Mouse (Mus musculus) heart, postnatal 4 days (tissue): ENCODE measurements around the gene Ms4a10. TPM values are rescaled to one million over a fixed set of nuclear protein-coding genes. Genes with fewer than 3 reads are reported as not detected.

ENCODE experiments used
- DNase-seq: peaks from one replicate; pipeline ENCODE4 v3.0.0; 2021
- total RNA-seq, 2 experiments: library from RNA; stranded (reverse); gene quantifications; 2 replicates each; pipeline ENCODE4 v1.2.3; 2021

Gene Ms4a10
- not detected for total RNA-seq

- DNase-seq: no peak
Observed at GRCm38 (mm10) chr19:10974238-10974865, at the start of gene Ms4a10. TSS of gene Ms4a10 (minus strand) at chr19:10974670.

DNA sequence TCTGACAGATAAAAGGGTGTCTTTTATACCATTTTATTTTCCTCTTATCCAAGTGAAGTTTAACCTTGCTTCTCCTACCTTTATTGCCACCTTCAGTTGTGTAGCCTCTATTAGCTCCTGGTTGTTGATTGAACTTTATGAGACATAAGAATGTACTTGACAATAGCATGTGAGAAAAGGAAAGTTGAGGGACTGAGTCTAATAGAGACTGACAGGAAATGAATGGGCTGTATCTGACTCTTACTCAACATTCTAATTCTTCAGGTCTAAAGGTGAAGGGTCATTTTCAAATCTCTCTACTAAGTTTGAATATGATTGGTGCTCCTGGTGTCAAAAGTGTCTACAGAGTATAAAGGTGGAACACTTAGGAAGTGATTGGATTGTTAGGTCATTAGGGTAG is 47.9 kb upstream of the Ms4a10 start:
- DNase-seq: no peak

GRCm38 (mm10) chr19:11017891-11018290 is 43.4 kb upstream of the Ms4a10 start, which contains the start of gene Ms4a18:
TSS of gene Ms4a18 (minus strand) at chr19:11018031.
- DNase-seq: no peak

GRCm38 (mm10) chr19:11017251-11017650 is 42.8 kb upstream of the Ms4a10 start:
- no peak for DNase-seq

GRCm38 (mm10) chr19:11015998-11016397 is 41.5 kb upstream of the Ms4a10 start:
- DNase-seq: no peak

GRCm38 (mm10) chr19:11015468-11015867 is 41.0 kb upstream of the Ms4a10 start:
- no peak for DNase-seq

- no peak for DNase-seq
Observed at GRCm38 (mm10) chr19:10993150-10993549, 18.7 kb upstream of the Ms4a10 start, which contains the start of gene Ms4a15. TSS of gene Ms4a15 (minus strand) at chr19:10993250.

GRCm38 (mm10) chr19:10991911-10992310 is 17.4 kb upstream of the Ms4a10 start:
- DNase-seq: no peak

DNA sequence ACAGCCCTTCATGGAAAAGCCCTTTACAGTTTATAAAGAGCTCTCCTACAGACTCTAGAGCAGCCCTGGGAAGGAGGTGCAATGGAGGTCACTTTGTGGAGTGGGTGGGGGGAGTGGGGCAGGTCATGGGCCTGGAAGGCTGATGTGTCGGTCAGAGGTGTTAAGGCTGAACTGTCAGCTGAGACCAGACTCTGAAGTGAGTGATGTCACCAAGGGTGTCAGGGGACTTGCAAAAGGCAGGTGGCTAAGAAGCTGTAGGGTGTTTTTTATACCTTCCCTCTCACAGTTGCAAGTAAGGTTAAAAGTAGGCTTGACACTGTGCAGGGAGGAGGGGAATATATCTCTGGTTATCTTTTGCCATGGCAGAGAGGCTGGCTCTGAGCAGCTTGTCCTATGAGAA is 16.3 kb upstream of the Ms4a10 start:
- DNase-seq: no peak

- no peak for DNase-seq
Observed at GRCm38 (mm10) chr19:10988563-10988962, 14.1 kb upstream of the Ms4a10 start.

DNA sequence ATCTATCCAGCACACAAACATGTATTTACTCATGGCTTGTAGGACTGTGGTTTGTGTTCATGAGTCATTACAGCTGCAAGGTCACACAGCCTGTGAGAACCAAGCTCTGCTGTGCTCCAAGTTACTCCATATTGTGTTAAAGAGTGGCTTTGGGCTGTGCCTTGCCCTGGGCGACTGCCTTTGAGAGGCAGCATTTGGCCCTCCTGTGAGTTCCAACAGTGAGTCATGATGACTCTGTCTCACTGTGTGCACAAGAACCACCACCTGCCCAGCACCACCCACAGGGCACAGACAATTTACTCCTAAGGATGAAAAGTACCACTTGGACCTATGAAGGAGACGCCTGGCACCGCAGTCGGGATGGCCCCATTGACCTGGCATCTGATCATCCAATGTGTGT is 11.4 kb upstream of the Ms4a10 start:
- DNase-seq: no peak

DNA sequence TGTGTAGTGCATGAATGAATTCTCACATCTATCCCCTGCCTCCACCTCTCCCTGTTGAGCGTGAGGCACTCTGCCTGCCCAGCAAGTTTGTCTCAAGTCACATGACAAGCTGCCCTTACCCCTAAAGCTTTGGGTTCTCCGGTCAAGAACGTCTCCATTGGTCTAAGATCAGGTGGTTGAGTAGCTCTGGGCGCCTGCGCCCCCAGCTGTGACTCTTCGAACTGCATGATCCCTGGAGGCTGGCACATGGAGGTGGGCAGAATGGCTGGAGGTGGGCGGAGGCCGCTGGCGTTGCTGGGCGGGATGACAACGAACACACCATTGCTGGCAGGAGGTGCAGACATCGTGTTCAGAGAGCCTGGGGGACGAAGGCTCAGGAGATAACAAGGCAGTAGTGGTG is 10.1 kb upstream of the Ms4a10 start:
- no peak for DNase-seq

DNA sequence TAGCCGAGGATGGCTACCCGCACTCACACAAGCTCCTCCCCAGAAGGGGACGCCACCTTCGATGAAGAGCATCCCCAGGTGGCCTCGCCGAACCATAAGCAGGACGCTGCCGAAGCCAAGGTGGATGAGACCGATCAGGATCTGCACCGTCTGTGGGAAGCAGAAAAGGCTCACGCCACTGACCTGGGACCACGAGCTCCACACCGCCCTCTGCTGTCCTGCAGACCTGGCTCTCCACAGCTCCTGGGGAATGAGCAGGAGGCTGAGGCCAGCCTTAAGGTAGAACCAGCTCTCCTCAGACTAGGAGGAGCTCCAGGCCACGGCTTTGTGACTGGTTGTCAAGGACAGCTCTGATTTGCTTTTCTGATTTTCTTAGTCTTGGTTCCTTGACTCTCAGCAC is 8.7 kb upstream of the Ms4a10 start:
- peak; percentile 60 for DNase-seq

DNA sequence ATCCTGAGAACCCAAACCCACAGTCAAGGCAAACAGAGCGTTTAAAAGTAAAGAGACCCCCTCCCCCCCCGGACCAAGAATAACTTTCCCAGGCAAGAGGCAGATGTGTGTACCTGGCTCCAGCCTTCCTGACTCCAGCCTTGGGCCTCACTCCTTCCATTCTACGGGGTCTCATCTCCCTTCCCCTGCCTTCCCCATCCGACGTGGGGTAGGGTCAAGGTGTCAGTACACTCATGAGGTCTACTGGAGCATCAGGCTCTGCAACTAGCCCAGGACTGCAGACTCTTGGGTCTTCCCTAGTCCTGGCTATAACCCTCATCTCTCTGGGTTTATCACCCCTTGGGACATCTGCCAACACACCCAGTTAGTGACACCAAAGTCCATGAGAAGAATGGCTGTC is 5.7 kb upstream of the Ms4a10 start:
- no peak for DNase-seq

DNA sequence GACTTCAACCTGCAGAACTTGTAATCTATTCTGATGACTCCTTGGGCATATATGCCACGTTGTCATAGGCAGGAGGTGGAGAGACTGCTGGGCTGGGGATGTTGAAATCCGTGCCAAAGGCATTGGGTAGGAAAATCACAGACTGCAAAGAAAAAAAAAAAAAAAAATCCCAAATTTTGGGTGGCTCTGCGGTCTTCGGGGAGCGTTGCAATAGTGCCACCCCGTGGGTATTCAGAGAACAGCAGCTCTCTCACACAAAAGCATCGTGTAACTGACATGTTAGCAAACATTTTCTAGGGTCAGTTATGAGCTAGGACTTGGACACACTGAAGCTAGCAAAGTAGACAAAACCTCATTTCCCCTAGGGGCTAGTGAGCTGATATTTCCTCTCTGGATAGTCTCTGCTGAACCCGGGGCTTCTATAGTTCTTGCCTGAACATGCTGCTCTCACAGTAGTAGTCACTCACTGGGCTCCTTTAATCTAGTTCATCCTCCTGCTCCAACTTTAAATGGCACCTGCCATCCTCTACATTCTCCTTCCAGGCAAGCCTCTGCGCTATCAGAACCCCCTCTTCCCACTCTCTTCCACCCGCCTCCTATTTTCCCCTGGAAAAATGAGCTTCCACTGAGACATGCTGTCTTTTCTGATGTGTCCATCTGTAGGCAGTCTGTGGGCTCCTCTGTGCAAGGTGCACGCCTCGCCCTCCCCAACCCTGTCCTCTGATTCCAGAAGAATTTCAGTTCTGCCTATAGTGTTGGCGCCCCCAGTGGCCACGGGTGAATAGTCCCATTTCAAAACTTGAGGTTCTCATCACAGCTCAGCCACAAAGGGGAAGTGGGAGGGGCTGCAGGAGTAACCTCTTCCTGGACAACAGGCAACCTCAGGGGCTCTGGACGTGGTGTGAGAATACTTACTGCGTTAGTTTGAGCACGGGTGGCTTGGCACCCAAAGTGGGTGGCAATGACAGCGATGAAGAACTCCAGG is 5.0 kb upstream of the Ms4a10 start:
- DNase-seq: peak; percentile 87

GRCm38 (mm10) chr19:10976318-10976717 is 1.8 kb upstream of the Ms4a10 start:
- DNase-seq: peak; percentile 52

DNA sequence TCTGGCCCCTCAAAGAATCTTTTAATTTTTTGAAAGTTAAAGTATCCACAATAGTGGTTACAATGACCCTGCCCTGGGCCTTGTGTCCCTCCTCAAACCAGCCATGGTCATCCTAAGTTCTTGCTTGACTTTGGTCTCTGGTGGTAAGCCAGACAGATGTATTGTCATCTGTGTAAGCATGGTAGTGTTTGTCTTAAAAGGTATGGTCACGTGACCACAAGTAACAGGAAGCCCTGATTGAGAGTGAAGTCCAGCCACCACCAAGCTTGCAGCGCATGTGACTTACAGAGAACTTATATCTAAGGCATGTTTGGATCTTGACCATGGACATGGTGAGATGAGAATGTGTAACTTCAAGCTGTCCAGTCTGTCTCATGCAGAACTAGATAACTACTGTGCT is 717 bp upstream of the Ms4a10 start:
- no peak for DNase-seq

DNA sequence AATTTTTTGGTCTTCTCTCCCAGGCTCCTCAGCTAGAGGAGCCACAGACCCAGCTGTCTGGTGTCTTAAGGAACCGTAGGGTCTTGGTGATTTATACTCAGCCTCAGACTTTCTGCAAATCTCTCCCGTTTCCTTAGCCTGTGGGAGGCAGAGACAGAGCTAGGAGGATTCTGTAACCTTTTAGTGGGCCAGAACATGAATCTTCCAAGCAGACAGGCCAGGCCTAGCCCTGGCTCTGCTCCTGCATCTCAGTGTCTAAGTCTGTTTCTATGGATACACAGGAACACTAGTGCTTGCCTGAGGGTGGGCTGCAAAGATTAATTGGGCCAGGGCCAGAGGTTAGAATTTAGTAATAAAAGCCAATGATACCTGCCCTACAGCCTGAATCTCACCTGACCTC is 1.3 kb downstream of the Ms4a10 start:
- no peak for DNase-seq

DNA sequence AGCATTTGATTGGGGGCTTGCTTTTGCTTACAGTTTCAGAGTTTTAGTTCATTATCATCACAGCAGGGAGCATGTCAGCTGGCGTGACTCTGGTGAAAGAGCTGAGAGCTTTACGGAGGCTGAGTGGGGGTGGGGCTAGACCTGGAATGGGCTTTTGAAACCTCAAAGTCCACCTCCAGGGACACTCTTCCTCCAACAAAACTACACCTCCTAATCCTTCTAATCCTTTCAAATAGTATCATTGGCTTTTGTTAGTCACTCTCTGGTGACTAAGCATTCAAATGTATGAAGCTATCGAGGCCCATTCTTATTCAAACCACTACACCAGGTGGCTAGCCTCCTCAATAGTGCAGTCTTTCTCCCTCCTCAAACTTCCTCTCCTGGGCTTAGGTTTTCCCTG is 1.8 kb downstream of the Ms4a10 start:
- DNase-seq: no peak

- DNase-seq: no peak
Observed at GRCm38 (mm10) chr19:10970457-10970856, 4.0 kb downstream of the Ms4a10 start.

- DNase-seq: no peak
Observed at GRCm38 (mm10) chr19:10968578-10968977, 5.9 kb downstream of the Ms4a10 start.

DNA sequence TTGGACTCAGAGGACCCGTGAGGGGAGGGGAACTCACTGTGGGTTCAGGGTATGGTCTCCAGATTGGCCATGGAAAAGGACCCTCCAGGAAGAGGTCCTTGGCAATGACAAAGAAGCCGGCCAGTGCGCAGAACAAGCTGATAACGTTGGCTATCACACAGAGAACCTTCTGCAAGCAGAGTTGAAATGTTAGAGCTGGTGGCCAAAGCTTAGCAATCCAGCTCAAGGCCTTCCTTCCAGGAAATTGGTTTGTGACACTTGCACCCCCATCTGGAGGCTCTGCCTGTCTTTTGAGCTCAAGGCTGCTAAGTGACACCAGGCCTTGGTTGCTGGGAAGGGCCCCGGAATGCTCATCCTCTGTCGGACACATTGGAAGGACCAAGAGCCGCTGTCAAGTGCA is 8.7 kb downstream of the Ms4a10 start:
- no peak for DNase-seq

DNA sequence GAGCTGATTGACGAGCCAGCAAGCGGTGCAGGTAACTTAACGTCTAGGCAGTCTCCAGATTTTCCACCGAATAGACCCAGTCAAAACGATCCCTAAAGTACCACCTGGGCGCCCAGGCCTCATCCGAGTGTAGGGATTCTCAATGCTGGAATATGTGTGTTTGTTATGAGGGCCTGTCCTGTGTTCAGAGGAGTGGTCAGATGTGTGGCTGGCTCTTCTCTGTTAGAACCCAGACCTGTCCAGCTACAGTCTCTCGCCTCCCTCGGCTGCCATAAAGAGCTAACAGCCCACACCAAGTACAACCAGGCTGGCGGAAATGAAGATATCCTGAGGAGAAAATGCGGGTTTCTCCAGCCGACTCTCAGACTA is 14.5 kb downstream of the Ms4a10 start:
- no peak for DNase-seq
